Mouse (Mus musculus): Measurements from ENCODE around the gene Hmmr.
"Not testable (repeated sequence)": the region's sequence is repeated elsewhere in the genome, so short reads cannot be mapped to it uniquely, and the experiment has no call there.

Hmmr gene

GRCm38 (mm10) chr11:40709899-40710298 is 23.3 kb downstream of the Hmmr start:
- in situ Hi-C loops (cut with MboI; ENCODE audit: unreplicated experiment in 2 of 2) = not testable (repeated sequence)

- in situ Hi-C loops (cut with MboI; ENCODE audit: unreplicated experiment in 2 of 2) = no loop called here
Measured at GRCm38 (mm10) chr11:40695103-40695502, 38.1 kb downstream of the Hmmr start, which contains the start of gene Mat2b. Gene Mat2b (minus strand): TSS chr11:40695203.

- in situ Hi-C loops (cut with MboI; ENCODE audit: unreplicated experiment in 2 of 2) = loop anchor here (5.0 kb wide), 2 partner anchors 38 to 58 kb away; partner anchors contain the start of genes Hmmr (in 1 of the 2) and Nudcd2 (in 1 of the 2)
Measured at GRCm38 (mm10) chr11:40694311-40695087, 38.7 kb downstream of the Hmmr start.

GRCm38 (mm10) chr11:40693366-40693951 is 39.8 kb downstream of the Hmmr start:
- in situ Hi-C loops (cut with MboI; ENCODE audit: unreplicated experiment in 2 of 2) = loop anchor here (5.0 kb wide), 2 partner anchors 39 to 59 kb away; partner anchors contain the start of genes Hmmr (in 1 of the 2) and Nudcd2 (in 1 of the 2)

GRCm38 (mm10) chr11:40692511-40693365 is 40.5 kb downstream of the Hmmr start:
- in situ Hi-C loops (cut with MboI; ENCODE audit: unreplicated experiment in 2 of 2) = loop anchor here (5.0 kb wide), 2 partner anchors 40 to 60 kb away; partner anchors contain the start of genes Hmmr (in 1 of the 2) and Nudcd2 (in 1 of the 2)

- in situ Hi-C loops (cut with MboI; ENCODE audit: unreplicated experiment in 2 of 2) = loop anchor here (5.0 kb wide), 2 partner anchors 40 to 60 kb away; partner anchors contain the start of genes Hmmr (in 1 of the 2) and Nudcd2 (in 1 of the 2)
Measured at GRCm38 (mm10) chr11:40692101-40692509, 41.1 kb downstream of the Hmmr start.

GRCm38 (mm10) chr11:40690444-40691127 is 42.6 kb downstream of the Hmmr start:
- in situ Hi-C loops (cut with MboI; ENCODE audit: unreplicated experiment in 2 of 2) = loop anchor here (5.0 kb wide), 2 partner anchors 42 to 62 kb away; partner anchors contain the start of genes Hmmr (in 1 of the 2) and Nudcd2 (in 1 of the 2)

- in situ Hi-C loops (cut with MboI; ENCODE audit: unreplicated experiment in 2 of 2) = no loop called here
Measured at GRCm38 (mm10) chr11:40683295-40683694, 49.9 kb downstream of the Hmmr start.

- in situ Hi-C loops (cut with MboI; ENCODE audit: unreplicated experiment in 2 of 2) = no loop called here
Measured at GRCm38 (mm10) chr11:40682456-40682855, 50.8 kb downstream of the Hmmr start.

GRCm38 (mm10) chr11:40677169-40677568 is 56.1 kb downstream of the Hmmr start:
- in situ Hi-C loops (cut with MboI; ENCODE audit: unreplicated experiment in 2 of 2) = loop anchor here in 1 of 2 experiments (5.0 kb wide), 1 partner anchor 85 kb away; no protein-coding TSS in a partner anchor

- in situ Hi-C loops (cut with MboI; ENCODE audit: unreplicated experiment in 2 of 2) = loop anchor here in 1 of 2 experiments (5.0 kb wide), 1 partner anchor 87 kb away; no protein-coding TSS in a partner anchor
Measured at GRCm38 (mm10) chr11:40675014-40675730, 58.0 kb downstream of the Hmmr start.

Data from v-Abl transformed pro-B cells (cell line).